Mouse (Mus musculus) stomach, postnatal 0 days (tissue): ENCODE data around the gene Cog1. TPM values are rescaled to one million over a fixed set of nuclear protein-coding genes. Genes with fewer than 3 reads are reported as not detected.

ENCODE experiments used
- ATAC-seq: fragments of 200-750 bp; cut with Nextera tagmentation; 2 replicates; pipeline ENCODE4 v1.8.0; 2017; ENCODE audit not compliant: low FRiP score, low TSS enrichment
- DNase-seq: peaks from one replicate; pipeline ENCODE4 v3.0.0-alpha.2; 2016; ENCODE audit warnings: low spot score
- H3K27ac ChIP-seq: fragments of 300-500 bp; sonication (generic); replicated peaks from 2 replicates; pipeline ENCODE4 v1.5.1; 2014; ENCODE audit warnings: mild to moderate bottlenecking, control low read depth
- H3K27me3 ChIP-seq: fragments of 300-500 bp; sonication (generic); 2 replicates; pipeline ENCODE4 v1.6.1; 2014; ENCODE audit warnings: low read length; ENCODE audit not compliant: control insufficient read depth, insufficient read depth
- H3K36me3 ChIP-seq: fragments of 300-500 bp; sonication (generic); 2 replicates; pipeline ENCODE4 v1.6.1; 2014; ENCODE audit warnings: low read length, mixed read lengths; ENCODE audit not compliant: control insufficient read depth, insufficient read depth
- H3K4me1 ChIP-seq: fragments of 300-500 bp; sonication (generic); replicated peaks from 2 replicates; pipeline ENCODE4 v1.6.1; 2014; ENCODE audit warnings: antibody characterized with exemption; ENCODE audit not compliant: control insufficient read depth, insufficient read depth
- H3K4me2 ChIP-seq: fragments of 300-500 bp; sonication (generic); replicated peaks from 2 replicates; pipeline ENCODE4 v1.6.1; 2014; ENCODE audit warnings: low read depth, mild to moderate bottlenecking, control low read depth, moderate library complexity
- H3K4me3 ChIP-seq: fragments of 300-500 bp; sonication (generic); 2 replicates; pipeline ENCODE4 v1.5.1; 2014; ENCODE audit warnings: low read depth, low read length, control low read depth
- H3K9ac ChIP-seq: fragments of 300-500 bp; sonication (generic); 2 replicates; pipeline ENCODE4 v1.6.1; 2014; ENCODE audit warnings: mild to moderate bottlenecking, low read length, control low read depth, mixed read lengths
- H3K9me3 ChIP-seq: fragments of 300-500 bp; sonication (generic); 2 replicates; pipeline ENCODE4 v1.6.1; 2016; ENCODE audit warnings: low read length; ENCODE audit not compliant: control insufficient read depth
- CTCF ChIP-seq: IDR thresholded peaks from 2 replicates; pipeline ENCODE4 v1.5.1; 2016; ENCODE audit warnings: antibody characterized with exemption, low read depth, mild to moderate bottlenecking, moderate library complexity
- EP300 ChIP-seq: optimal IDR thresholded peaks from 2 replicates; pipeline ENCODE3; 2016; ENCODE audit warnings: antibody characterized with exemption
- WGBS: fragments of 180-500 bp; shearing (Covaris S2); extraction: QIAGEN DNeasy Blood & Tissue Kit; methylation state at CpG from one replicate; pipeline ENCODE4 v1.1.7; 2014; 5-methylcytosine and 5-hydroxymethylcytosine counted together
- polyA plus RNA-seq: library from polyadenylated mRNA; unstranded; fragments of >200 nt; fragmentation: Nextera tagmentation; extraction: Ambion mirVana; gene quantifications from 2 replicates; pipeline ENCODE4 v1.2.1, GENCODE M21; 2015

The Cog1 gene
- polyA plus RNA-seq, 1 experiment from 2014 or later, result 14.4 TPM

- Histone ChIP-seq H3K4me2 (no peak overlapping the region), H3K27ac (no peak overlapping the region), H3K9ac (no peak overlapping the region), H3K9me3 (no peaks in the 10 kb centered on the region), H3K36me3 (no peaks in the 10 kb centered on the region), H3K4me1 (no peaks in the 10 kb centered on the region), H3K4me3 (no peak overlapping the region), H3K27me3 (no peaks in the 10 kb centered on the region)
- 75% methylated on average over 18 of the region's 18 CpGs for WGBS
- no peak for TF ChIP-seq CTCF
- no peak for TF ChIP-seq EP300
- no peak for ATAC-seq
- no peak for DNase-seq
These were observed 23.5 kb upstream of the Cog1 start for GRCm38 (mm10) chr11:113625437-113625836.

GRCm38 (mm10) chr11:113627785-113628184 lies 21.2 kb upstream of the Cog1 start:
- Histone ChIP-seq H3K27me3 (no peaks in the 10 kb centered on the region), H3K4me3 (no peak overlapping the region), H3K4me2 (no peak overlapping the region), H3K4me1 (no peaks in the 10 kb centered on the region), H3K9ac (no peak overlapping the region), H3K27ac (no peak overlapping the region), H3K9me3 (no peaks in the 10 kb centered on the region), H3K36me3 (no peaks in the 10 kb centered on the region)
- TF ChIP-seq EP300 (no peak), CTCF (peak; percentile 67)
- WGBS, result 50% methylated on average over 4 of the region's 4 CpGs
- ATAC-seq (no peak), DNase-seq (no peak)

GRCm38 (mm10) chr11:113630642-113631041 lies 18.3 kb upstream of the Cog1 start:
- Histone ChIP-seq H3K4me3 (no peak overlapping the region), H3K9ac (no peak overlapping the region), H3K9me3 (no peaks in the 10 kb centered on the region), H3K36me3 (no peaks in the 10 kb centered on the region), H3K4me2 (peak overlapping the region; percentile 37), H3K27me3 (no peaks in the 10 kb centered on the region), H3K4me1 (no peaks in the 10 kb centered on the region), H3K27ac (no peak overlapping the region; the same call in 1 of the 2 replicates)
- no peak; the same call in 1 of the 2 replicates for ATAC-seq
- WGBS, result 52% methylated on average over 7 of the region's 7 CpGs
- peak; percentile 75 for TF ChIP-seq CTCF
- TF ChIP-seq EP300, result no peak
- no peak for DNase-seq

- no peaks in the 10 kb centered on the region for H3K27me3 ChIP-seq
- ATAC-seq (peak; percentile 70), DNase-seq (peak; percentile 82)
- whole genome bisulfite sequencing, result 53% methylated on average over 8 of the region's 8 CpGs
- TF ChIP-seq EP300 (no peak), CTCF (no peak)
- H3K9ac ChIP-seq, result peak overlapping the region; percentile 27; the same call in 1 of the 2 replicates
- H3K4me2 ChIP-seq, result peak overlapping the region; percentile 37
- no peaks in the 10 kb centered on the region for H3K4me1 ChIP-seq
- H3K36me3 ChIP-seq, result no peaks in the 10 kb centered on the region
- H3K9me3 ChIP-seq, result no peaks in the 10 kb centered on the region
- H3K27ac ChIP-seq, result peak overlapping the region; percentile 70
- no peak overlapping the region for H3K4me3 ChIP-seq
These were observed 17.7 kb upstream of the Cog1 start for GRCm38 (mm10) chr11:113631302-113631701.

- Histone ChIP-seq H3K4me3 (no peak overlapping the region), H3K4me2 (0 out of 2 replicates have a peak overlapping the region, but pooled peaks have one; percentile 17), H3K27ac (peak overlapping the region; percentile 58), H3K27me3 (no peaks in the 10 kb centered on the region), H3K36me3 (no peaks in the 10 kb centered on the region), H3K9ac (no peak overlapping the region), H3K9me3 (no peaks in the 10 kb centered on the region), H3K4me1 (no peaks in the 10 kb centered on the region)
- DNase-seq, result peak; percentile 63
- ATAC-seq, result peak; percentile 79
- no peak for TF ChIP-seq CTCF
- TF ChIP-seq EP300, result no peak
- 50% methylated on average over 8 of the region's 8 CpGs for WGBS
These were observed 17.1 kb upstream of the Cog1 start for GRCm38 (mm10) chr11:113631862-113632261.

- peak; percentile 21; the same call in 1 of the 2 replicates for TF ChIP-seq CTCF
- no peak for TF ChIP-seq EP300
- H3K27me3 ChIP-seq, result no peaks in the 10 kb centered on the region
- H3K9ac ChIP-seq, result no peak overlapping the region
- WGBS, result 61% methylated on average over 7 of the region's 7 CpGs
- no peaks in the 10 kb centered on the region for H3K9me3 ChIP-seq
- H3K27ac ChIP-seq, result peak overlapping the region; percentile 58
- peak; percentile 7; the same call in 1 of the 2 replicates for ATAC-seq
- H3K4me2 ChIP-seq, result 0 out of 2 replicates have a peak overlapping the region, but pooled peaks have one; percentile 17
- no peaks in the 10 kb centered on the region for H3K36me3 ChIP-seq
- no peaks in the 10 kb centered on the region for H3K4me1 ChIP-seq
- H3K4me3 ChIP-seq, result no peak overlapping the region
- DNase-seq, result no peak
These were observed 16.7 kb upstream of the Cog1 start for GRCm38 (mm10) chr11:113632303-113632702.
